Mouse (Mus musculus) lung, adult 18-20 months (tissue): ENCODE data around the gene Rara.
"Not testable (repeated sequence)": the region's sequence is repeated elsewhere in the genome, so short reads cannot be mapped to it uniquely, and the experiment has no call there.

ENCODE experiments used
- DNase-seq, 2 experiments: peaks; one replicate each; pipeline ENCODE4 v3.0.0; 2022; ENCODE audit warnings: mixed read lengths in 2 of 2

Gene Rara

GRCm38 (mm10) chr11:98970191-98970925 is 42.7 kb downstream of the Rara start:
- no peak for DNase-seq

DNA sequence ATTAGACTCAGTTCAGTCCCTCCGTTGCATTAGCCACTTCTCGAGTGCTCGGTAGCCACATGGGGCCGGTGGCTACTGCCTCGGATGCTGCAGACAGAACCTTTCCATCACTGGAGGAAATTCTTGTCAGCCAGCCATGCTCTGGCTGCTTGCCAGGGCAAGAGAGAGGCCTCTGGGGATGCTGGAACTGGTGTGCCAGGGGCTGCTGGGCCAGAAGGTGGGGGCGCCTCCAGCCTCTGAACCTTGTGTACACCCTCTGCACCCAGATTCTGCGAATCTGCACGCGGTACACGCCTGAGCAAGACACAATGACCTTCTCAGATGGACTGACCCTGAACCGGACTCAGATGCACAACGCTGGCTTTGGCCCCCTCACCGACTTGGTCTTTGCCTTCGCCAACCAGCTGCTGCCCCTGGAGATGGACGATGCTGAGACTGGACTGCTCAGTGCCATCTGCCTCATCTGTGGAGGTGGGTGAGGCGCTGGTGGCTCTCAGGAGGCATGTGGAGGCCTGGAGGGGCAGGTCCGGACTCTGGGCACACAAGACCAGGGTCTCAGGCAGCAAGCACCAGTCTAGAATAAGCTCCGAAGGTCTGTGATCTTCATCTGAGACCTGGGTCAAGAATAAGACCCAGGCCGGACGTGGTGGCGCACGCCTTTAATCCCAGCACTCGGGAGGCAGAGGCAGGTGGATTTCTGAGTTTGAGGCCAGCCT is 43.9 kb downstream of the Rara start:
- DNase-seq, result no peak

GRCm38 (mm10) chr11:98972215-98972614 is 44.6 kb downstream of the Rara start:
- DNase-seq, result peak; percentile 82 to 88

- DNase-seq, result peak in 1 of 2 experiments; percentile 6
Observed at GRCm38 (mm10) chr11:98972801-98973360, 45.3 kb downstream of the Rara start.

- peak in 1 of 2 experiments; percentile 27 for DNase-seq
Observed at GRCm38 (mm10) chr11:98973584-98973983, 46.0 kb downstream of the Rara start.

GRCm38 (mm10) chr11:98974213-98974612 is 46.6 kb downstream of the Rara start:
- peak in 1 of 2 experiments; percentile 8 for DNase-seq

- DNase-seq, result peak; percentile 74 to 80
Observed at GRCm38 (mm10) chr11:98974871-98975719, 47.5 kb downstream of the Rara start.

DNA sequence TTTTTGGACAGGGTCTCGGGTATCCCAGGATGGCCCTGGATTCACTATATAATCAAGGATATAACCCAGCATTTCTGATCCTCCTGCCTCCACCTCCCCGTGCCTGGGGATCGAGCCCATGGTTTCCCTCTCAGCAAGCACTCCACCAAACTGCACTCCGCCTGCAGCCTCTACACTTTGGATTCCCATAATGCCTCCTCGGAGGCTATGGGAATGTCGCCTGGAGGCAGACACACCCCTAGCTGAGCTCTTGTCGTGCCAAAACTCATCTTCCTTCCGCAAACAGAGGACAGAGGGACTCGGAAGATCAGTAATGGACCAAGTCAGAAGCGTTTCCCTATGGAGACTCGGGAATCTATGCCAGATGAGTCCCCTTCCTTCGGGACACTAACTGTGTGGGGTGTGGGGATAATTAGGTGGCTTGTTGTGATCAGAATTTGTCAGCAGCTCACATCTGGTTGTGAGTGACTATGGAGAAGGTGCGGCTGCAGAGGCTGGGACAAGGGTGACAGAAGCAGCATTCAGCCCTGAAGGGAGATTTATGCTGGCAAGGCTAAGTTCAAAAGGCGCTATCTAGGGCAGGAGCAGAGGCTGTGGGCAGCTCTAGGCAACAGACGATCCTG is 51.0 kb downstream of the Rara start:
- DNase-seq, result no peak

DNA sequence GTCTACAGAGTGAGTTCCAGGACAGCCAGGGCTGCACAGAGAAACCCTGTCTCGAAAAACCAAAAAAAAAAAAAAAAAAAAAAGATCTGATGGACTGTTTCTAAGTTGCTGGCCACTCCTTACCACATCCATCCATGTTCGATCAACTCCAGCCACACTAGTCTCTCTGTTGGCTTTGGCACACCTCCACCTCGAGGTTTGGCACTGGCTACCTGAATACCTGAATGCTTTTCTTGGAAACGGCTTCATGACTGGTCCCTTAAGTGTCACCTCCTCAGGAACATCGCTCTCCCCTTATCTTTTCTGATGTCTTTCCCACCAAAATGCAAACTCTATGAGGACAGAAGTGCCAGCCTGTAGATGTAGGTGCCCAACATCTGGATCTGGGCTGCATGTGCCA is 51.7 kb downstream of the Rara start:
- no peak for DNase-seq

DNA sequence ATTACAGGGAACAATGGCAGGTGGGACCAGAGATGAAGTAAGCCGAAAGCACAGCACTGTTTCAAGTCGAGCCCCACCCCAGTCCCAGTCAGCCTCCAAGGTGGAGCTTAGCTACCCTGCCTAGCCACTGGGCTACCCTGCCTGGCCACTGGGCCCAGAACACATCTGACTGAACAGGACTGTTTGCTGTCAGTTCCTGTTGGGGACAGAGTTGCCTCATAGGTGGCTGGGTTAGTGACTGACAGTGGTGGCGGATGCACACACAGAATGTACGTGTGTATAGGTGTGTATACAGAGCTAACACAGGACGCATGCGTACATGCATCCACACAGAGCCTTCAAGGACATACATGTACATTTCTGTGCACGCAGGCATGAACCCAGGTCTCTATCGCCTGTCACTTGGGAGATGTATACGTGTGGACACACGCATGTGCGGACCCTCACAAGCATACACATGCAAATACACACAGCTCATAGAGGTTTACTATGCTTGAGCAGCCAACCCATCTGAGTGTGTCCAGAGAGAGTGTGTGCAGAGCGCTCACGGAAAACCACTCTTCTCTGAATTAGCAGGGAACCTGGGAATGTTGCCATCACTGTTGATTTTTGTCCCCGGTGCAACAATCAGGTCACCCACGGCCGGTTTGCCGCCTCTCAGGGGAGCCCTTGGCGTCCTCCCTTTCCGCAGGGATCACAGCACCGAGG is 53.8 kb downstream of the Rara start:
- no peak for DNase-seq

DNA sequence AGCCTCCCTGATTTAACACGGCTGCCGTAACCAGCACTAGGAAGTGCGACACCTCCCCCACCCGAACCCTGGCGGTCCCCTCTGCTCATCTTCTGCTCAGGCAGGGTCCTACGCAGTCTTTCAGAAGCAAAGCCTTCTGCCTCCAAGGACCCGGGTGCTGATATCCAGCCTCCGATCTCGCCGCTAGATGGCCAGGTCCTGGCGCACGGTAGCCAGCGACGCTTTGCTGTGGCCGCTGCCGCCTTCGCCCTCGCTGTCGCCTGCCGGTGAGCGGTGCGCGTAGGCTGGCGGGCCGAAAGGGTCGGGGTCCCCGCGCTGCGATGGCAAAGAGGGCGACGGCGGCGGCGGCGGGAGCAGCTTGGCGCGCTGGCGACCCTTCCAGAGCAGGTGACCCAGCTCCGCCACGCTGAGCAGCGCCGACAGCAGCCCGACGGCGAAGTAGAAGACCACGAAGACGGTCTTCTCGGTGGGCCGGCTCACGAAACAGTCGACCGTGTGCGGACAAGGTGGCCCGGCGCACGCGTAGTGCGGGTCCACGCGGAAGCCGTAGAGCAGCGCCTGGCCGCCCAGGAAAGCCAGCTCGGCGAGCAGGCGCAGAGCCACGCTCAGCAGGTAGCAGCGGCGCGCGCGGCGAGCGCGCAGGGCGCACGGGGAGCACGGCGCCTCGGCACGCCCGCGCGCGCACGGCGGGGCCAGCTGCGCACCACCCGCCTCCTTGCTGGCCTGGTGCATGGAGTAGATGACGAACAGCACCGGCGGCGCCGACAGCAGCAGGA is 54.6 kb downstream of the Rara start:
- DNase-seq, result peak in 1 of 2 experiments; percentile 39

- peak in 1 of 2 experiments; percentile 14 for DNase-seq
Observed at GRCm38 (mm10) chr11:98982773-98983133, 55.1 kb downstream of the Rara start, which contains the start of gene Gjd3. TSS of gene Gjd3 (minus strand) at chr11:98983016.

DNA sequence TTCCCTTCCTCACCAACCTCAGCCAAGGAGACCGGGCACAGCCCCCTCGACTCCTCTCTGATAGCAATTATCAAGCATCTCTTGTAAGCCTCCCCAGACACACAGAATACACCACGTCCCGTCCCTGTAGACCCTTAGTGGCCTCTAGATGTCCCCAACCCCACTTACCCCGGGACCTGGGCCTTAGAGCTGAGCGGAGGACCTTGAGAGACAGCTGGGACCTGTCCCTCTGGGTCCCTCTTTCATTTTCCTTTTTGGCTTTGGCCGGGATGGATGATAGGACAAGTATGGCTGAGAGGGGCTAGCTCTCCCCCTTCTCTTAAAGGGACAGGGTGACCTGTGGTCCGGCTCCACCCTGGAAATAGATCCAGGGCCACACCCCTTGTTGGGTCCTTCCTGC is 55.9 kb downstream of the Rara start:
- no peak for DNase-seq

- no peak for DNase-seq
Observed at GRCm38 (mm10) chr11:98985542-98985941, 57.9 kb downstream of the Rara start.

GRCm38 (mm10) chr11:98988260-98988659 is 60.6 kb downstream of the Rara start:
- not testable (repeated sequence) for DNase-seq

DNA sequence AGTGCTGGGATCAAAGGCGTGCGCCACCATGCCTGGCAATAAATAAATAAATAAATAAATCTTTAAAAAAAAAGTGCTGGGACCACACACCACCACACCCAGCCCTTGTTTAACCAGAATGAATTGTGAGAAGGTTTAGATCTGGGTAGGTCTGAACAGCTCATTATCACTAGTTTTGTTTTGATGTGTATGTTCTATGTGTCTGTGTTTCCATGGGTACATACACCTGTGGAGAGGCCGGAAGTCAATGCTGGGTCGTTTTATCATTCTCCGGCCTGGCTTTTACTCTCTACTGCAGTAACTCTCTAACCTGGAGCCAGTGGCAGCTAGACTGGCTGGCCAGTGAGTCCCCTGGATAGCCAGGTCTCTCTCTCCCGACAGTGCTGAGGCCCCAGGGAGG is 63.2 kb downstream of the Rara start:
- no peak for DNase-seq

DNA sequence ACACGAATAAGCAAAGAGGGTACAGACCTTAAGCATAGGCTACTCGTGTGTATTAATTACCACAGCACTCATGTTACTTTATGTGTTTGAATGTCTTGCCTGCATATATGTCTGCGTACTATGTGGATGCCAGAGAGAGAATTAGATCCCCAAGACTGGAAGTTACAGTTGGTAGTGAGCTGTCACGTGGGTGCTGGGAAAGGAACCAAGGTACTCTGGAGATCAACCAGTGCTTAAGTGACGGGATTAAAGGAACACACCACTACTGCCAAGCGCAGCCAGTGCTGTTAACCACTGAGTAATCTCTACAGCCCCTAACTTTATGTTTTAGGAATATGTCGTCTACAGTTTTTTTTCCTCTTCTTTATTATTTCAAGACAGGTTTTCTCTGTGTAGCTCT is 68.4 kb downstream of the Rara start:
- DNase-seq, result no peak

DNA sequence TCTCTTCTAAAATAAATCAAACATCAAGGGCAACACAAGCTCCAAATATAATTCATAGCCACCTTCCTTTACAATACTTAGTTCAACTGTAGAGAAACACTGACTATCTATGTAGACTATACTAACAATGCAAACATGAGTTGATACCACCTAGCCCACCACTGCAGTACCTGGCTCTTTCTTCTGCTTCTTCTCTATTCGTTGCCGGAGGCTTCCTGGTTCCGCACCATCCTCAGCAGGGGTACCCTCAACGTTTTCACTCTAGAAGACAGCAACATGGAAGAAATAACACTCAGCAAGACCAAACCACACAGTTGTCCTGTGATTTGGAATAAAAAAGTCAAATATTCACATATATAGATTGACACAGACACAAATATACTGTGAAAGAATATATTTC is 70.0 kb downstream of the Rara start:
- no peak for DNase-seq

DNA sequence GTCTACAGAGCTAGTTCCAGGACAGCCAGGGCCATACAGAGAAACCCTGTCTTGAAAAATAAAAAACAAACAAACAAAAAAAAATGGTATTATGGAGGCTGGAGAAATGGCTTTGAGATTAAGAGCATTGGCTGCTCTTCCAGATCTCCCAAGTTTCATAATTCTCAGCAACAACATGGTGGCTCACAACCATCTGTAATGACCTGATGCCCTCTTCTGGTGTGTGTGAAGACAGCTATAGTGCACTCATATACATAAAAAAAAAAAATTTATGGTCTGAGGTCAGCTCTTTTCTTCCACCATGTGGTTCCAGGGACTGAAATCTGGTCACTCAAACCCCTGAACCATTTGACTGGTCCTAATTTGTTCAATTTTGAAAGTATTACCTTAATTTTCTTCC is 71.2 kb downstream of the Rara start:
- DNase-seq, result no peak

DNA sequence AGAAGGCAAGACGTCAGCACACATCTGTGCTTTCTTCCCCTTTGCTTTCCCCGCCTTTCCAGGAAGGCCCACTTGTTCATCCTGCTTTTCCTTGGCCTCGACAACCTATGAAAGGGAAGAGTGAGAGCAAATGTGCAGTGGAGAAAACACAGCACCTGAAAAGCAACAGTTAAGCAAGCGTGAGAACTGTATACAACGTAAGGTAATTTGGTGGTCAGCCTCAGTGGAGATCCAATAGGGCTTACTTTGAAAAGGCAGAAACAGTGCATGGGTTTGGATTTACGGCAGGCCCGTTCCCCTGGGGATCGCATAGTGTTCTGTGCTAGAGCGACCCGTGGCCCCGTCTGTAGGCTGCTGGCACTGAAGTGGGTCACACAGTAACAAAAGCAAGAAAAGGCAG is 71.6 kb downstream of the Rara start:
- no peak for DNase-seq

DNA sequence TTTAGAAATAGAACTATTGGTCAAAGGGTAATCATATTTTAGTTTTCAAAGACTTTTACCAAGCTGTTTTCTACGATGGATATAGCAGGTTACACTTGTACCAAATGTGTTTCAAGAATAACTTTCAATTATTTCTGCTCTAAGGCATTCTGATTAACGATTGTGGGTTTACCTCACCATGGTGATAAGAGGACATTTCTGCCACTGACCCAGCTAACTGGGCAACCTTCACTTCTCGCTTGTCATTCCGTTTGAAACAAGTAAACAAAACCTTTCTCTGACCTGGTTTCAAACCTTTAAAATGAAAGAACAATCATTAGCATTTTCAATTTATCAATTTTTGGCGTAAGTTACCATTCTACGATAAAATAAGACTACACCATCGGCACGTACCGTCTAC is 79.2 kb downstream of the Rara start:
- no peak for DNase-seq
